Mouse (Mus musculus) cerebellum, adult 2 months (tissue): ENCODE measurements at regions not wholly inside any gene's neighbourhood (a gene's known extent, or its start where the extent isn't known, plus 50 kb on each side); places are given as distances from the start of the nearest gene placed in this dataset.

Experiments used
- CTCF ChIP-seq: fragments of 200-500 bp; IDR thresholded peaks from 2 replicates; pipeline ENCODE4 v1.5.1; 2011; ENCODE audit warnings: low read depth, mild to moderate bottlenecking, control low read depth, low read length, moderate library complexity, borderline replicate concordance; ENCODE audit not compliant: insufficient read depth
- POLR2A ChIP-seq: fragments of 200-500 bp; IDR thresholded peaks from 2 replicates; pipeline ENCODE4 v1.6.1; 2011; ENCODE audit warnings: low read length, control low read depth, borderline replicate concordance; ENCODE audit not compliant: insufficient read depth

DNA sequence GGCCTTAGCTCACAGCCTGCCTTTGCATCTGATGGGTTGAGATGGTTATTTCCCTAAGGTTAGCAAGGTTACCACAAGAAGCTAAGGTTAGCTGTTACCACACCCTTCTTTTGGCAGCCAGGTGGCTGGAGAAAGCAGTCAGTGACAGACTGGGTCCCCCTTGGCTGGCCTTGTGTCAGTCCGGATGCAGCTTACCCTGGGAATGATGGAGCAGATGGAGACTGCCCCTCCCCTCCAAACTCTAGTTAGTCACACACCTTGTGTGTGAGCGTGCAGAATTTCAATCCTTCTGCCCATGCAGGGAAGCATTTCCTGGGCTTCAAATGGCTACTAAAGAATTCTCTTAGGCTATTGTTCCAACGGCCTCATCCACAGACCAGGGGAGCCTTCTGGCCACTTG lies 301.6 kb downstream of the Slc4a3 start:
- no peak for TF ChIP-seq CTCF
- no peak for TF ChIP-seq POLR2A
